ENCODE assay signal across 8 mouse cellular contexts in genomic region chr17:35701978-35702461, GRCm38 (mm10). TPM values are rescaled to one million over a fixed set of nuclear protein-coding genes. Genes with fewer than 3 reads are reported as not detected.
DNase-seq lines count a peak whose midpoint lies in the region; ATAC-seq and TF ChIP-seq lines count a peak whose summit lies in the region.

No protein-coding gene starts in this region.

- TF ChIP-seq CTCF in spleen, adult 2 months (IDR thresholded peaks at IDR 0.05; ENCODE audit: extremely low read depth, insufficient read depth, insufficient read length, insufficient replicate concordance): no peak
- no peak for TF ChIP-seq CTCF in midbrain, postnatal 0 days (IDR thresholded peaks at IDR 0.05)

- peak overlapping the region; percentile 33; the same call in 1 of the 2 replicates for H3K4me3 ChIP-seq in spleen, adult 2 months (ENCODE audit: extremely low read depth, insufficient read depth, insufficient read length)
- peak overlapping the region; percentile 61 for H3K4me3 ChIP-seq in embryonic facial prominence, embryonic 15.5 days (replicated peaks)
- peak overlapping the region; percentile 85 for H3K4me3 ChIP-seq in hindbrain, embryonic 12.5 days
- peak overlapping the region; percentile 68 for H3K4me3 ChIP-seq in limb, embryonic 14.5 days (replicated peaks; ENCODE audit: low read length)
- peak overlapping the region; percentile 79 for H3K4me3 ChIP-seq in midbrain, postnatal 0 days (ENCODE audit: low read depth, low read length)

- ATAC-seq in embryonic facial prominence, embryonic 15.5 days (ENCODE audit: insufficient number of reproducible peaks, low FRiP score, low TSS enrichment, low read depth): 0 out of 2 replicates have a peak, but pooled peaks have one; percentile 2
- ATAC-seq in hindbrain, embryonic 12.5 days (ENCODE audit: low FRiP score): no peak
- ATAC-seq in limb, embryonic 14.5 days (ENCODE audit: low FRiP score, low read depth): no peak
- no peak for ATAC-seq in midbrain, postnatal 0 days (ENCODE audit: low FRiP score)
- ATAC-seq in inflammation-experienced regulatory T-cells, adult 6 months: no peak

- H3K4me1 ChIP-seq in spleen, adult 2 months (ENCODE audit: control insufficient read depth, insufficient read depth, insufficient read length): peaks cover 10% of the 10 kb centered on the region; the same call in 1 of the 2 replicates
- H3K4me1 ChIP-seq in embryonic facial prominence, embryonic 15.5 days: peaks cover 69% of the 10 kb centered on the region
- peaks cover 54% of the 10 kb centered on the region for H3K4me1 ChIP-seq in hindbrain, embryonic 12.5 days
- H3K4me1 ChIP-seq in limb, embryonic 14.5 days (ENCODE audit: control insufficient read depth, insufficient read depth, low read length): peaks cover 46% of the 10 kb centered on the region
- H3K4me1 ChIP-seq in midbrain, postnatal 0 days (ENCODE audit: insufficient read depth, low read length): peaks cover 23% of the 10 kb centered on the region; the same call in 1 of the 2 replicates

- H3K27me3 ChIP-seq in spleen, adult 2 months (ENCODE audit: control insufficient read depth, insufficient read depth, low read length): peaks cover 22% of the 10 kb centered on the region
- no peaks in the 10 kb centered on the region for H3K27me3 ChIP-seq in embryonic facial prominence, embryonic 15.5 days
- no peaks in the 10 kb centered on the region for H3K27me3 ChIP-seq in hindbrain, embryonic 12.5 days
- no peaks in the 10 kb centered on the region; the same call in 1 of the 2 replicates for H3K27me3 ChIP-seq in limb, embryonic 14.5 days (ENCODE audit: control insufficient read depth, insufficient read depth, low read length)
- H3K27me3 ChIP-seq in midbrain, postnatal 0 days (ENCODE audit: insufficient read depth, low read length): no peaks in the 10 kb centered on the region

- 36% methylated on average over 16 of the region's 16 CpGs for WGBS in spleen, adult 2 months
- WGBS in embryonic facial prominence, embryonic 15.5 days: 8% methylated on average over 16 of the region's 16 CpGs
- whole genome bisulfite sequencing in hindbrain, embryonic 12.5 days: 3% methylated on average over 16 of the region's 16 CpGs
- 3% methylated on average over 16 of the region's 16 CpGs for WGBS in limb, embryonic 14.5 days
- 1% methylated on average over 15 of the region's 16 CpGs for WGBS in midbrain, postnatal 0 days

- H3K9ac ChIP-seq in embryonic facial prominence, embryonic 15.5 days: peak overlapping the region; percentile 44; the same call in 1 of the 2 replicates
- H3K9ac ChIP-seq in hindbrain, embryonic 12.5 days: peak overlapping the region; percentile 97
- H3K9ac ChIP-seq in limb, embryonic 14.5 days (ENCODE audit: low read depth, low read length, severe bottlenecking): peak overlapping the region; percentile 73
- H3K9ac ChIP-seq in midbrain, postnatal 0 days (replicated peaks; ENCODE audit: low read length, poor library complexity, severe bottlenecking): peak overlapping the region; percentile 91

- no peak overlapping the region for H3K27ac ChIP-seq in spleen, adult 2 months (ENCODE audit: insufficient read depth, low read length)
- peak overlapping the region; percentile 99 for H3K27ac ChIP-seq in embryonic facial prominence, embryonic 15.5 days (replicated peaks)
- peak overlapping the region; percentile 99 for H3K27ac ChIP-seq in hindbrain, embryonic 12.5 days
- H3K27ac ChIP-seq in limb, embryonic 14.5 days (replicated peaks; ENCODE audit: low read depth, low read length): peak overlapping the region; percentile 90
- H3K27ac ChIP-seq in midbrain, postnatal 0 days (ENCODE audit: low read depth, low read length): peak overlapping the region; percentile 98

- DNase-seq in spleen, adult 2 months (ENCODE audit: low read depth in 1 of 2, low spot score in 2 of 2): no peak
- no peak for DNase-seq in spleen, adult 18-20 months
- DNase-seq in limb, embryonic 14.5 days (ENCODE audit: low spot score): peak; percentile 60
- DNase-seq in midbrain, postnatal 0 days (ENCODE audit: low spot score): peak; percentile 47
- DNase-seq in thymus, postnatal 4 days: no peak

- peak overlapping the region; percentile 77 for H3K4me2 ChIP-seq in embryonic facial prominence, embryonic 15.5 days (replicated peaks)
- H3K4me2 ChIP-seq in hindbrain, embryonic 12.5 days (replicated peaks): peak overlapping the region; percentile 70
- peak overlapping the region; percentile 83 for H3K4me2 ChIP-seq in limb, embryonic 14.5 days (replicated peaks; ENCODE audit: low read depth, low read length, severe bottlenecking)
- H3K4me2 ChIP-seq in midbrain, postnatal 0 days (ENCODE audit: low read depth, low read length, poor library complexity, severe bottlenecking): peak overlapping the region; percentile 80

- H3K9me3 ChIP-seq in embryonic facial prominence, embryonic 15.5 days (replicated peaks): no peaks in the 10 kb centered on the region
- H3K9me3 ChIP-seq in hindbrain, embryonic 12.5 days (replicated peaks): no peaks in the 10 kb centered on the region
- H3K9me3 ChIP-seq in limb, embryonic 14.5 days (ENCODE audit: control insufficient read depth, low read length): no peaks in the 10 kb centered on the region
- no peaks in the 10 kb centered on the region for H3K9me3 ChIP-seq in midbrain, postnatal 0 days (ENCODE audit: low read length)

- H3K36me3 ChIP-seq in spleen, adult 2 months (ENCODE audit: control insufficient read depth, insufficient read depth, low read length): no peaks in the 10 kb centered on the region
- H3K36me3 ChIP-seq in embryonic facial prominence, embryonic 15.5 days: no peaks in the 10 kb centered on the region
- no peaks in the 10 kb centered on the region for H3K36me3 ChIP-seq in hindbrain, embryonic 12.5 days
- no peaks in the 10 kb centered on the region for H3K36me3 ChIP-seq in limb, embryonic 14.5 days (ENCODE audit: control insufficient read depth, insufficient read depth, low read length)
- no peaks in the 10 kb centered on the region for H3K36me3 ChIP-seq in midbrain, postnatal 0 days (ENCODE audit: insufficient read depth, low read length)

- TF ChIP-seq POLR2A in spleen, adult 2 months (IDR thresholded peaks at IDR 0.05; ENCODE audit: low read depth, low read length): no peak
- no peak for TF ChIP-seq POLR2A in limb, embryonic 14.5 days (IDR thresholded peaks at IDR 0.05; ENCODE audit: borderline replicate concordance, extremely low read depth, insufficient read depth, insufficient read length)

RNA-seq across cellular contexts. Expression of gene Ddr1, which starts 2.4 kb away (rescaled TPM):
- 27.0 and 38.7 TPM in 2 replicates for polyA plus RNA-seq in spleen, adult 2 months (2012; rRNA removed)
- polyA plus RNA-seq in embryonic facial prominence, embryonic 15.5 days (2015; fragmentation: Nextera tagmentation; extraction: Ambion mirVana): 95.1 and 100 TPM in 2 replicates
- 168 and 182 TPM in 2 replicates for polyA plus RNA-seq in hindbrain, embryonic 12.5 days (2016; fragmentation: Nextera tagmentation; extraction: Ambion mirVana)
- 49.4 and 60.1 TPM in 2 replicates for polyA plus RNA-seq in limb, embryonic 14.5 days (2012; rRNA removed)
- 56.7 and 58.2 TPM in 2 replicates for polyA plus RNA-seq in limb, embryonic 14.5 days (2014; fragmentation: Nextera tagmentation; extraction: Ambion mirVana)
- 82.8 and 100 TPM in 2 replicates for total RNA-seq in midbrain, postnatal 0 days (2014; rRNA removed)
- polyA plus RNA-seq in midbrain, postnatal 0 days (2015; fragmentation: Nextera tagmentation; extraction: Ambion mirVana): 48.5 and 49.3 TPM in 2 replicates
- 1 to 10 TPM in 1 of 3 experiments, under 1 TPM in 2; 0.65 to 1.1 (median 0.73) TPM for polyA plus RNA-seq in inflammation-experienced regulatory T-cells, adult 6 months (2017; shearing (Covaris generic))

RNA-seq across cellular contexts. Expression of gene Gtf2h4, which starts 28.5 kb away (rescaled TPM):
- 21.7 and 23.5 TPM in 2 replicates for polyA plus RNA-seq in spleen, adult 2 months (2012; rRNA removed)
- polyA plus RNA-seq in embryonic facial prominence, embryonic 15.5 days (2015; fragmentation: Nextera tagmentation; extraction: Ambion mirVana): 35.4 and 39.5 TPM in 2 replicates
- polyA plus RNA-seq in hindbrain, embryonic 12.5 days (2016; fragmentation: Nextera tagmentation; extraction: Ambion mirVana): 34.7 and 37.7 TPM in 2 replicates
- polyA plus RNA-seq in limb, embryonic 14.5 days (2012; rRNA removed): 43.0 and 52.0 TPM in 2 replicates
- 40.7 and 44.9 TPM in 2 replicates for polyA plus RNA-seq in limb, embryonic 14.5 days (2014; fragmentation: Nextera tagmentation; extraction: Ambion mirVana)
- 20.6 and 27.7 TPM in 2 replicates for total RNA-seq in midbrain, postnatal 0 days (2014; rRNA removed)
- 17.8 and 18.4 TPM in 2 replicates for polyA plus RNA-seq in midbrain, postnatal 0 days (2015; fragmentation: Nextera tagmentation; extraction: Ambion mirVana)
- 10 to 100 TPM; 16.7 to 24.7 (median 17.9) TPM for polyA plus RNA-seq in inflammation-experienced regulatory T-cells, adult 6 months (2017; shearing (Covaris generic))

RNA-seq across cellular contexts. Expression of gene Vars2, which starts 34.6 kb away (rescaled TPM):
- 28.9 and 37.3 TPM in 2 replicates for polyA plus RNA-seq in spleen, adult 2 months (2012; rRNA removed)
- polyA plus RNA-seq in embryonic facial prominence, embryonic 15.5 days (2015; fragmentation: Nextera tagmentation; extraction: Ambion mirVana): 16.6 and 19.0 TPM in 2 replicates
- polyA plus RNA-seq in hindbrain, embryonic 12.5 days (2016; fragmentation: Nextera tagmentation; extraction: Ambion mirVana): 16.5 and 16.9 TPM in 2 replicates
- 35.4 and 47.8 TPM in 2 replicates for polyA plus RNA-seq in limb, embryonic 14.5 days (2012; rRNA removed)
- 14.8 and 18.7 TPM in 2 replicates for polyA plus RNA-seq in limb, embryonic 14.5 days (2014; fragmentation: Nextera tagmentation; extraction: Ambion mirVana)
- 43.0 and 49.2 TPM in 2 replicates for total RNA-seq in midbrain, postnatal 0 days (2014; rRNA removed)
- polyA plus RNA-seq in midbrain, postnatal 0 days (2015; fragmentation: Nextera tagmentation; extraction: Ambion mirVana): 13.8 and 15.9 TPM in 2 replicates
- 10 to 100 TPM; 10.4 to 13.2 (median 12.7) TPM for polyA plus RNA-seq in inflammation-experienced regulatory T-cells, adult 6 months (2017; shearing (Covaris generic))

RNA-seq across cellular contexts. Expression of gene Mucl3, which starts 58.5 kb away (rescaled TPM):
- not detected in 2 replicates for polyA plus RNA-seq in spleen, adult 2 months (2012; rRNA removed)
- polyA plus RNA-seq in embryonic facial prominence, embryonic 15.5 days (2015; fragmentation: Nextera tagmentation; extraction: Ambion mirVana): 0.36 TPM in 1 of 2 replicates, not detected in the other
- 0.15 and 0.20 TPM in 2 replicates for polyA plus RNA-seq in hindbrain, embryonic 12.5 days (2016; fragmentation: Nextera tagmentation; extraction: Ambion mirVana)
- polyA plus RNA-seq in limb, embryonic 14.5 days (2012; rRNA removed): 0.13 and 0.30 TPM in 2 replicates
- 0.22 TPM in 1 of 2 replicates, not detected in the other for polyA plus RNA-seq in limb, embryonic 14.5 days (2014; fragmentation: Nextera tagmentation; extraction: Ambion mirVana)
- total RNA-seq in midbrain, postnatal 0 days (2014; rRNA removed): 0.77 TPM in 1 of 2 replicates, not detected in the other
- polyA plus RNA-seq in midbrain, postnatal 0 days (2015; fragmentation: Nextera tagmentation; extraction: Ambion mirVana): not detected in 2 replicates
- polyA plus RNA-seq in inflammation-experienced regulatory T-cells, adult 6 months (2017; shearing (Covaris generic)): under 1 TPM in 1 of 3 experiments, not detected in 2; 0.26 TPM

Comparison
In these comparisons a context has a peak if more than half of its experiments do, and no peak if none do; other contexts are left out.
1. DNase-seq: peak in limb, embryonic 14.5 days (single experiment) and midbrain, postnatal 0 days (single experiment); none in spleen, adult 2 months (0 of 2), spleen, adult 18-20 months (0 of 2) and thymus, postnatal 4 days (single experiment).
2. H3K4me3 ChIP-seq: peak in every context shown above with its lines; median percentile 85 in hindbrain, embryonic 12.5 days; 79 in midbrain, postnatal 0 days; 68 in limb, embryonic 14.5 days; 61 in embryonic facial prominence, embryonic 15.5 days; 33 in spleen, adult 2 months.
3. H3K9ac ChIP-seq: peak in every context shown above with its lines; median percentile 97 in hindbrain, embryonic 12.5 days; 91 in midbrain, postnatal 0 days; 73 in limb, embryonic 14.5 days; 44 in embryonic facial prominence, embryonic 15.5 days.
4. RNA of gene Ddr1, which starts 2.4 kb away (polyA plus RNA-seq): 168 to 182 TPM in hindbrain, embryonic 12.5 days, 95.1 to 100 TPM in embryonic facial prominence, embryonic 15.5 days, 49.4 to 60.1 TPM in limb, embryonic 14.5 days, 48.5 to 49.3 TPM in midbrain, postnatal 0 days and 27.0 to 38.7 TPM in spleen, adult 2 months; 0.65 to 1.1 TPM in inflammation-experienced regulatory T-cells, adult 6 months; every median in the first group is over 10 times any median in the second.
5. Peak in every context shown above with its lines, with median percentiles within 50 percentile points of each other: H3K4me2 ChIP-seq.